Mouse (Mus musculus) neural tube, embryonic 11.5 days (tissue): ENCODE measurements around the gene Col4a5. TPM values are rescaled to one million over a fixed set of nuclear protein-coding genes. Genes with fewer than 3 reads are reported as not detected.

Experiments used
- polyA plus RNA-seq: library from polyadenylated mRNA; unstranded; fragments of >200 nt; fragmentation: Nextera tagmentation; extraction: Ambion mirVana; gene quantifications from 2 replicates; pipeline ENCODE4 v1.2.1, GENCODE M21; 2014

The Col4a5 gene
- polyA plus RNA-seq, 1 experiment from 2014 or later: 11.9 TPM

Other genes starting within 250 kb of the Col4a5 start
- 1.8 and 1.9 TPM in 2 replicates for gene Col4a6, start 1.3 kb upstream of the Col4a5 start, polyA plus RNA-seq
- gene Irs4, start 249.9 kb downstream of the Col4a5 start, polyA plus RNA-seq: 0.32 and 0.53 TPM in 2 replicates